Mouse (Mus musculus): ENCODE results near the gene Olfr204.

DNA sequence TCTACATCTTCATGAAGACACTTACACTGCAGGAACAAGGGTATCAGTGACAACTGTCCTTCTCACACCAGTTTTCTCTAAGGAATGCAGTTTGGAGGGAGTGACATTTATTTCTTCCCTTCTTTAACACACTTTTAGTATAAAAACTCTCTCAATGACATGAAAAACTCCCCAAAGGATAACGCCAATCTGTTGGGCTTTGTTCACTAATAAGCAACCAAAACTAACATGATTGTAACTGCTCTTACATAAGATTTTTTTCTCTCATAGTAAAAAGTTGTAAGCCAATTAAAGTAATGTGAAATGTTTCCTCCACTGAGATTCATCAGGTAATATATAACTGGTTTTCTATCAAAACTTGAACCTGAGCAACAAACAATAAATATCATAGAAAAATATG is 31.1 kb upstream of the Olfr204 start, which contains the start of gene Olfr206:
- TF ChIP-seq CTCF (IDR thresholded peaks at IDR 0.05; ENCODE audit: control insufficient read depth, insufficient read depth, insufficient read length) (no peak), MAX (IDR thresholded peaks at IDR 0.05) (no peak), MYOG (IDR thresholded peaks at IDR 0.05; ENCODE audit: control insufficient read depth, extremely low read depth, insufficient read length) (no peak), USF1 (IDR thresholded peaks at IDR 0.05; ENCODE audit: low read depth) (no peak), MYOD1 (IDR thresholded peaks at IDR 0.05; ENCODE audit: control insufficient read depth, insufficient read length, low read depth) (no peak)
